Comparison of ENCODE assay signal across 8 mouse cellular contexts in genomic region chr1:21161742-21162141, GRCm38 (mm10). TPM values are rescaled to one million over a fixed set of nuclear protein-coding genes. Genes with fewer than 3 reads are reported as not detected.
DNase-seq lines count a peak whose midpoint lies in the region; ATAC-seq and TF ChIP-seq lines count a peak whose summit lies in the region.

No protein-coding gene starts in this region.

- no peaks in the 10 kb centered on the region for H3K36me3 ChIP-seq in limb, embryonic 11.5 days (ENCODE audit: control insufficient read depth, insufficient read depth, low read length)
- H3K36me3 ChIP-seq in neural tube, embryonic 14.5 days (ENCODE audit: control insufficient read depth, insufficient read depth, low read length): no peaks in the 10 kb centered on the region
- no peaks in the 10 kb centered on the region for H3K36me3 ChIP-seq in thymus, adult 2 months (ENCODE audit: control insufficient read depth, insufficient read depth, low read length)

- H3K4me3 ChIP-seq in cortical plate, adult 2 months (ENCODE audit: insufficient read depth, low read length): no peak overlapping the region
- H3K4me3 ChIP-seq in limb, embryonic 11.5 days (ENCODE audit: low read depth, low read length): no peak overlapping the region
- no peak overlapping the region for H3K4me3 ChIP-seq in neural tube, embryonic 14.5 days (ENCODE audit: low read depth, low read length)
- no peak overlapping the region for H3K4me3 ChIP-seq in thymus, adult 2 months (ENCODE audit: control insufficient read depth, insufficient read depth, low read length)

- 20% methylated on average over 5 of the region's 5 CpGs for WGBS in limb, embryonic 11.5 days
- 19% methylated on average over 5 of the region's 5 CpGs for WGBS in neural tube, embryonic 14.5 days
- WGBS in thymus, adult 2 months: 16% methylated on average over 5 of the region's 5 CpGs

- ATAC-seq in limb, embryonic 11.5 days (ENCODE audit: insufficient number of reproducible peaks, low FRiP score, low TSS enrichment, low read depth): no peak
- peak; percentile 48 for ATAC-seq in neural tube, embryonic 14.5 days (ENCODE audit: low read depth)

- no peak overlapping the region for H3K4me2 ChIP-seq in limb, embryonic 11.5 days (ENCODE audit: low read depth, severe bottlenecking)
- no peak overlapping the region for H3K4me2 ChIP-seq in neural tube, embryonic 14.5 days (ENCODE audit: low read depth, low read length)

- TF ChIP-seq CTCF in cortical plate, adult 2 months (IDR thresholded peaks at IDR 0.05; ENCODE audit: extremely low read depth, insufficient read depth, low read length): peak; percentile 91
- no peak for TF ChIP-seq CTCF in thymus, adult 2 months (IDR thresholded peaks at IDR 0.05; ENCODE audit: borderline replicate concordance, control insufficient read depth, extremely low read depth, insufficient read depth, low read length, poor library complexity)

- H3K27ac ChIP-seq in cortical plate, adult 2 months (ENCODE audit: insufficient read depth, low read length): no peak overlapping the region
- no peak overlapping the region for H3K27ac ChIP-seq in limb, embryonic 11.5 days (replicated peaks; ENCODE audit: low read depth, low read length)
- H3K27ac ChIP-seq in neural tube, embryonic 14.5 days (ENCODE audit: low read depth, low read length): no peak overlapping the region
- H3K27ac ChIP-seq in thymus, adult 2 months (ENCODE audit: control insufficient read depth, insufficient read depth, low read length): no peak overlapping the region

- H3K9ac ChIP-seq in limb, embryonic 11.5 days (ENCODE audit: low read length): no peak overlapping the region
- H3K9ac ChIP-seq in neural tube, embryonic 14.5 days (replicated peaks; ENCODE audit: low read depth, low read length): no peak overlapping the region

- no peaks in the 10 kb centered on the region for H3K9me3 ChIP-seq in limb, embryonic 11.5 days (ENCODE audit: control insufficient read depth, low read length)
- no peaks in the 10 kb centered on the region for H3K9me3 ChIP-seq in neural tube, embryonic 14.5 days (ENCODE audit: control insufficient read depth, low read length)

- no peak for TF ChIP-seq POLR2A in cortical plate, adult 2 months (IDR thresholded peaks at IDR 0.05; ENCODE audit: extremely low read depth, insufficient read depth, low read length)
- no peak for TF ChIP-seq POLR2A in thymus, adult 2 months (IDR thresholded peaks at IDR 0.05; ENCODE audit: control insufficient read depth, extremely low read depth, insufficient read depth, low read length, poor library complexity)

- no peaks in the 10 kb centered on the region for H3K27me3 ChIP-seq in limb, embryonic 11.5 days (ENCODE audit: control insufficient read depth, insufficient read depth, low read length)
- H3K27me3 ChIP-seq in neural tube, embryonic 14.5 days (ENCODE audit: control insufficient read depth, insufficient read depth, low read length): no peaks in the 10 kb centered on the region
- no peaks in the 10 kb centered on the region for H3K27me3 ChIP-seq in thymus, adult 2 months (ENCODE audit: control insufficient read depth, insufficient read depth, low read length)

- DNase-seq in 416B (ENCODE audit: low read depth): peak; percentile 76
- peak; percentile 62 to 90 for DNase-seq in adrenal gland, adult (ENCODE audit: inconsistent age in 2 of 2, low spot score in 1 of 2)
- peak; percentile 23 for DNase-seq in gastrocnemius, postnatal 25 days
- DNase-seq in kidney, adult 8-10 months: peak; percentile 32 to 75
- peak; percentile 89 for DNase-seq in limb, embryonic 11.5 days (ENCODE audit: low spot score)
- DNase-seq in thymus, adult 2 months: peak; percentile 77

- H3K4me1 ChIP-seq in cortical plate, adult 2 months (ENCODE audit: control insufficient read depth, insufficient read depth, low read length): no peaks in the 10 kb centered on the region
- H3K4me1 ChIP-seq in limb, embryonic 11.5 days (ENCODE audit: control insufficient read depth, insufficient read depth, low read length): no peaks in the 10 kb centered on the region
- peaks cover 3% of the 10 kb centered on the region; the same call in 1 of the 2 replicates for H3K4me1 ChIP-seq in neural tube, embryonic 14.5 days (ENCODE audit: control insufficient read depth, insufficient read depth, low read length)
- peaks cover 3% of the 10 kb centered on the region; the same call in 1 of the 2 replicates for H3K4me1 ChIP-seq in thymus, adult 2 months (replicated peaks; ENCODE audit: control insufficient read depth, insufficient read depth, low read length)

RNA-seq across cellular contexts. Expression of gene Tmem14a, which starts 56.6 kb away (rescaled TPM):
- 69.6 and 70.2 TPM in 2 replicates for polyA plus RNA-seq in cortical plate, adult 2 months (2012; rRNA removed)
- total RNA-seq in gastrocnemius, postnatal 25 days (2021): 1 to 10 TPM in 1 of 2 experiments, under 1 TPM in 1; 0.79 to 1.3 TPM
- polyA plus RNA-seq in limb, embryonic 11.5 days (2014; fragmentation: Nextera tagmentation; extraction: Ambion mirVana): 6.7 and 7.9 TPM in 2 replicates
- polyA plus RNA-seq in neural tube, embryonic 14.5 days (2014; fragmentation: Nextera tagmentation; extraction: Ambion mirVana): 19.3 and 20.4 TPM in 2 replicates
- polyA plus RNA-seq in thymus, adult 2 months (2012; rRNA removed): 1.8 and 2.5 TPM in 2 replicates

Comparison
In these comparisons a context has a peak if more than half of its experiments do, and no peak if none do; other contexts are left out.
1. DNase-seq: peak in every context shown above with its lines; median percentile 89 in limb, embryonic 11.5 days; 77 in thymus, adult 2 months; 76 in 416B; 76 in adrenal gland, adult; 54 in kidney, adult 8-10 months; 23 in gastrocnemius, postnatal 25 days.